Mouse (Mus musculus): Measurements from ENCODE around the gene Gm10320. TPM values are rescaled to one million over a fixed set of nuclear protein-coding genes. Genes with fewer than 3 reads are reported as not detected.

The Gm10320 gene
- polyA plus RNA-seq, 1 experiment from 2014 or later, result 1.3 TPM

GRCm38 (mm10) chr13:98486726-98487125, 5.1 kb downstream of the Gm10320 start:
- Histone ChIP-seq H3K27me3 (no peaks in the 10 kb centered on the region), H3K9me3 (replicated peaks) (no peaks in the 10 kb centered on the region), H3K4me3 (replicated peaks) (no peak overlapping the region), H3K36me3 (replicated peaks) (no peaks in the 10 kb centered on the region), H3K4me2 (no peak overlapping the region), H3K9ac (no peak overlapping the region), H3K27ac (replicated peaks) (no peak overlapping the region), H3K4me1 (replicated peaks) (no peaks in the 10 kb centered on the region)
- 73% methylated on average over 6 of the region's 6 CpGs for WGBS (ENCODE audit: insufficient replicate concordance)
- ATAC-seq (ENCODE audit: insufficient read depth), result no peak

GRCm38 (mm10) chr13:98486161-98486560, 5.6 kb downstream of the Gm10320 start:
- Histone ChIP-seq H3K36me3 (replicated peaks) (no peaks in the 10 kb centered on the region), H3K4me1 (replicated peaks) (no peaks in the 10 kb centered on the region), H3K27ac (replicated peaks) (no peak overlapping the region), H3K9ac (no peak overlapping the region), H3K4me2 (no peak overlapping the region), H3K4me3 (replicated peaks) (no peak overlapping the region), H3K9me3 (replicated peaks) (no peaks in the 10 kb centered on the region), H3K27me3 (no peaks in the 10 kb centered on the region)
- no peak for ATAC-seq (ENCODE audit: insufficient read depth)
- 58% methylated on average over 3 of the region's 3 CpGs for WGBS (ENCODE audit: insufficient replicate concordance)

- no peak overlapping the region for H3K9ac ChIP-seq
- no peak for ATAC-seq (ENCODE audit: insufficient read depth)
- H3K4me3 ChIP-seq (replicated peaks), result no peak overlapping the region
- H3K4me1 ChIP-seq (replicated peaks), result no peaks in the 10 kb centered on the region
- no peaks in the 10 kb centered on the region for H3K36me3 ChIP-seq (replicated peaks)
- no peak overlapping the region for H3K27ac ChIP-seq (replicated peaks)
- no peaks in the 10 kb centered on the region for H3K9me3 ChIP-seq (replicated peaks)
- 54% methylated on average over 5 of the region's 5 CpGs for WGBS (ENCODE audit: insufficient replicate concordance)
- H3K4me2 ChIP-seq, result no peak overlapping the region
- H3K27me3 ChIP-seq, result no peaks in the 10 kb centered on the region
Measured at GRCm38 (mm10) chr13:98485440-98485839, 6.4 kb downstream of the Gm10320 start.

GRCm38 (mm10) chr13:98477991-98478390, 13.8 kb downstream of the Gm10320 start:
- Histone ChIP-seq H3K27me3 (no peaks in the 10 kb centered on the region; the same call in 1 of the 2 replicates), H3K36me3 (replicated peaks) (no peaks in the 10 kb centered on the region), H3K9ac (no peak overlapping the region), H3K4me1 (replicated peaks) (no peaks in the 10 kb centered on the region), H3K9me3 (replicated peaks) (no peaks in the 10 kb centered on the region), H3K27ac (replicated peaks) (no peak overlapping the region), H3K4me2 (no peak overlapping the region), H3K4me3 (replicated peaks) (no peak overlapping the region)
- no peak for ATAC-seq (ENCODE audit: insufficient read depth)
- 57% methylated on average over 3 of the region's 3 CpGs for WGBS (ENCODE audit: insufficient replicate concordance)

- H3K27ac ChIP-seq (replicated peaks), result no peak overlapping the region
- no peak overlapping the region for H3K4me2 ChIP-seq
- H3K36me3 ChIP-seq (replicated peaks), result no peaks in the 10 kb centered on the region
- 55% methylated on average over 4 of the region's 4 CpGs for WGBS (ENCODE audit: insufficient replicate concordance)
- ATAC-seq (ENCODE audit: insufficient read depth), result no peak
- no peak overlapping the region for H3K4me3 ChIP-seq (replicated peaks)
- no peak overlapping the region for H3K9ac ChIP-seq
- no peaks in the 10 kb centered on the region for H3K4me1 ChIP-seq (replicated peaks)
- no peaks in the 10 kb centered on the region for H3K9me3 ChIP-seq (replicated peaks)
- no peaks in the 10 kb centered on the region; the same call in 1 of the 2 replicates for H3K27me3 ChIP-seq
Measured at GRCm38 (mm10) chr13:98476839-98477495, 14.8 kb downstream of the Gm10320 start.

GRCm38 (mm10) chr13:98476175-98476838, 15.5 kb downstream of the Gm10320 start:
- WGBS (ENCODE audit: insufficient replicate concordance), result 54% methylated on average over 14 of the region's 14 CpGs
- no peaks in the 10 kb centered on the region for H3K4me1 ChIP-seq (replicated peaks)
- no peak for ATAC-seq (ENCODE audit: insufficient read depth)

GRCm38 (mm10) chr13:98475681-98476080, 16.1 kb downstream of the Gm10320 start:
- 40% methylated on average over 8 of the region's 8 CpGs for WGBS (ENCODE audit: insufficient replicate concordance)
- no peak for ATAC-seq (ENCODE audit: insufficient read depth)
- H3K4me3 ChIP-seq (replicated peaks), result no peak overlapping the region
- no peaks in the 10 kb centered on the region for H3K9me3 ChIP-seq (replicated peaks)
- H3K9ac ChIP-seq, result no peak overlapping the region
- H3K27me3 ChIP-seq, result no peaks in the 10 kb centered on the region; the same call in 1 of the 2 replicates
- H3K27ac ChIP-seq (replicated peaks), result no peak overlapping the region
- H3K36me3 ChIP-seq (replicated peaks), result no peaks in the 10 kb centered on the region
- no peak overlapping the region for H3K4me2 ChIP-seq
- H3K4me1 ChIP-seq (replicated peaks), result no peaks in the 10 kb centered on the region

More at GRCm38 (mm10) chr13:98476175-98476838, 15.5 kb downstream of the Gm10320 start:
- Histone ChIP-seq H3K27me3 (no peaks in the 10 kb centered on the region; the same call in 1 of the 2 replicates), H3K27ac (replicated peaks) (no peak overlapping the region), H3K9me3 (replicated peaks) (no peaks in the 10 kb centered on the region), H3K36me3 (replicated peaks) (no peaks in the 10 kb centered on the region), H3K9ac (no peak overlapping the region), H3K4me2 (no peak overlapping the region), H3K4me3 (replicated peaks) (no peak overlapping the region)

- H3K9ac ChIP-seq, result no peak overlapping the region
- WGBS (ENCODE audit: insufficient replicate concordance), result 56% methylated on average over 4 of the region's 4 CpGs
Measured at GRCm38 (mm10) chr13:98473034-98473433, 18.8 kb downstream of the Gm10320 start.

GRCm38 (mm10) chr13:98471756-98472155, 20.0 kb downstream of the Gm10320 start:
- H3K27me3 ChIP-seq, result no peaks in the 10 kb centered on the region; the same call in 1 of the 2 replicates
- no peak for ATAC-seq (ENCODE audit: insufficient read depth)
- H3K9me3 ChIP-seq (replicated peaks), result no peaks in the 10 kb centered on the region
- no peak overlapping the region for H3K27ac ChIP-seq (replicated peaks)
- WGBS (ENCODE audit: insufficient replicate concordance), result 37% methylated on average over 6 of the region's 6 CpGs
- no peak overlapping the region for H3K4me2 ChIP-seq
- no peaks in the 10 kb centered on the region for H3K4me1 ChIP-seq (replicated peaks)
- H3K36me3 ChIP-seq (replicated peaks), result no peaks in the 10 kb centered on the region
- no peak overlapping the region for H3K9ac ChIP-seq
- no peak overlapping the region for H3K4me3 ChIP-seq (replicated peaks)

More at GRCm38 (mm10) chr13:98473034-98473433, 18.8 kb downstream of the Gm10320 start:
- H3K27ac ChIP-seq (replicated peaks), result no peak overlapping the region
- H3K4me2 ChIP-seq, result no peak overlapping the region
- H3K36me3 ChIP-seq (replicated peaks), result no peaks in the 10 kb centered on the region
- H3K4me1 ChIP-seq (replicated peaks), result no peaks in the 10 kb centered on the region
- no peak overlapping the region for H3K4me3 ChIP-seq (replicated peaks)
- no peaks in the 10 kb centered on the region for H3K9me3 ChIP-seq (replicated peaks)
- no peak for ATAC-seq (ENCODE audit: insufficient read depth)
- H3K27me3 ChIP-seq, result no peaks in the 10 kb centered on the region; the same call in 1 of the 2 replicates

GRCm38 (mm10) chr13:98470321-98470720, 21.5 kb downstream of the Gm10320 start:
- ATAC-seq (ENCODE audit: insufficient read depth), result no peak

GRCm38 (mm10) chr13:98469916-98470315, 21.9 kb downstream of the Gm10320 start:
- Histone ChIP-seq H3K4me1 (replicated peaks) (no peaks in the 10 kb centered on the region), H3K4me3 (replicated peaks) (no peak overlapping the region), H3K9me3 (replicated peaks) (no peaks in the 10 kb centered on the region), H3K36me3 (replicated peaks) (no peaks in the 10 kb centered on the region), H3K4me2 (no peak overlapping the region), H3K9ac (no peak overlapping the region), H3K27ac (replicated peaks) (no peak overlapping the region), H3K27me3 (no peaks in the 10 kb centered on the region; the same call in 1 of the 2 replicates)
- no peak for ATAC-seq (ENCODE audit: insufficient read depth)
- WGBS (ENCODE audit: insufficient replicate concordance), result 65% methylated on average over 4 of the region's 4 CpGs

More at GRCm38 (mm10) chr13:98470321-98470720, 21.5 kb downstream of the Gm10320 start:
- Histone ChIP-seq H3K9me3 (replicated peaks) (no peaks in the 10 kb centered on the region), H3K4me3 (replicated peaks) (no peak overlapping the region), H3K9ac (no peak overlapping the region), H3K4me2 (no peak overlapping the region), H3K36me3 (replicated peaks) (no peaks in the 10 kb centered on the region), H3K27me3 (no peaks in the 10 kb centered on the region; the same call in 1 of the 2 replicates), H3K4me1 (replicated peaks) (no peaks in the 10 kb centered on the region), H3K27ac (replicated peaks) (no peak overlapping the region)
- 61% methylated on average over 12 of the region's 12 CpGs for WGBS (ENCODE audit: insufficient replicate concordance)
